Mouse (Mus musculus): ENCODE results near the gene Nr2f1.
A peak's percentile ranks its signal among the peaks of the same experiment; 100 is the strongest.

Nr2f1 gene

DNA sequence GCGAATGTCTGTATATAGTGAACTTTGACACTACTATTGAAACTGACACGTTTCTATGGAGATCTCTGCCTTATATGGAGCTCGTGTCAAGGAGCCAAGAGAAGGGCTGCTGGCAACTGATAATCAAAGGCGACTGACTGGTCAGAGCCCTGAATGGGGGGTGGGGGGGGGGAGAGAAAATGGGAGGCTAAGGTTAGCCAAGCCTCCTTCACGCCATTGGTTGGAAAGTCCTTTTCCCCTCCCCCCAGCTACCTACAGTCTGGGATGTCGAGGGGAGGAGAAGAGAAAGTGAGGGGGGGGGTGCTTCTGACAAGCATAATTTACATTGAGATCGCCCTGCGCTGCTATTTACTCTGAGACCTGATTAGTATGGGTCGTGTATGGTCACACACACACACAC is 850 bp upstream of the Nr2f1 start:
- DNase-seq (ENCODE audit: low spot score in 2 of 2): peak in 1 of 2 experiments; percentile 32

DNA sequence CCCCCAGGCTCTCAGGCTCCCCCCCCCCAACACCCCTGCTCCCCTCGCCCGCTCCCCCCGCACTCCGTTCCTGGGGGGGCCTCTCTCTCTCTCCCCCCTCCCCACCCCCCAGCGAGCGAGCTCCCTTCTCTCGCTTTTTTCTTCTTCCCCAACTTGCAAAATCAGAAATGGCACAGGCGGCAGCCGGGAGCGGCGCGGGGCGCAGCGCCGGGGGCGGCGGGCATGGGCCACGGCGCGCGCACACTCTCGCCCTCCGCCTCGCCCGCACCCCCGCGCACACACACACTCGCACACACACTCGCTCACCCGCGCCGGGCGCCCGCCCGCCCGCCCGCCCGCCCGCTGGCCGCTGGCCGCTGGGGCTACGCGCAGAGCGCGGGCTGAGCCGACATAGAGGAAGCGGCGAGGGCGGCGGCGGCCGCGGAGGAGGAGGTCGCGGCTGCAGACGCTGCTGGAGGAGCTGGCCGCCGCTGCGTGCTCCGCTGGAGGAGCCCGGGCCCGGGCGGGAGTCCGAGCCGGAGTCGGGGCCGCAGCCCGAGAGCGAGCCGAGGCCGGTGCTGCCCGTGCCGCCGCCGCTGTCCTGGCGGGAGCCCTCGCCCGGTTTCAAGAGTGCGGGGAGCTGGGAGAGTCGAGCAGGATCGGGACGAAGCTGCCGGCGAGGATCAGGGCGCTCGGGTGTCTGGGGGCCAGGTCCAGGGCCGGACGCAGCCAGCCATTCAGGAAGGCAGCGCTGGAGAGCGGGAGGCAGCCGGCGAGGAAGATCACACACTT is 501 bp downstream of the Nr2f1 start:
- peak; percentile 28 to 29 for DNase-seq (ENCODE audit: low spot score in 2 of 2)

DNA sequence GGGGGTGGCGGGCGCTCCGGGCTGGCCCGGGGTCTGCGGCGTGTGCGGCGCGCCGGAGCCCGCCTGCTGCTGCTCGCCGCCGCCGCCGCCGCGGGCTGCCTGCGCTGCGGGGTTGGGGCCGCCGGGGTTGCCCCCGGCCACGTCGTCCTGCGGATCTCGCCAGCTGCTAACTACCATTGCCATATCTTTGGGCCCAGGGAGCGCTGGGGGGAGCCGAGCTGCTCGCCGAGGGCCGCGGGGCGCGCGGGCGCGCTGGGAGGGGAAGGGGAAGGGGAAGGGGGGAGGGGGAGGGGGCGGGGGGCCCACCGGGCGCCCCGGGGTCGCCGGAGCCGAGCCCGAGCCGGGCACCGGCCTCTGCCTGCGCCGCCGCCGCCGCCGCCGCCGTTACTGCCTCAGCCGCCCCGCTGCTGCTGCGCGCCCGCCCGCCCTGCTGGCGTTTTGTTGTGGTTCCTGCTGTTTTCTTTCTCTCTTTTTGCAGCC is 1.1 kb downstream of the Nr2f1 start:
- DNase-seq (ENCODE audit: low spot score in 2 of 2): no peak

DNA sequence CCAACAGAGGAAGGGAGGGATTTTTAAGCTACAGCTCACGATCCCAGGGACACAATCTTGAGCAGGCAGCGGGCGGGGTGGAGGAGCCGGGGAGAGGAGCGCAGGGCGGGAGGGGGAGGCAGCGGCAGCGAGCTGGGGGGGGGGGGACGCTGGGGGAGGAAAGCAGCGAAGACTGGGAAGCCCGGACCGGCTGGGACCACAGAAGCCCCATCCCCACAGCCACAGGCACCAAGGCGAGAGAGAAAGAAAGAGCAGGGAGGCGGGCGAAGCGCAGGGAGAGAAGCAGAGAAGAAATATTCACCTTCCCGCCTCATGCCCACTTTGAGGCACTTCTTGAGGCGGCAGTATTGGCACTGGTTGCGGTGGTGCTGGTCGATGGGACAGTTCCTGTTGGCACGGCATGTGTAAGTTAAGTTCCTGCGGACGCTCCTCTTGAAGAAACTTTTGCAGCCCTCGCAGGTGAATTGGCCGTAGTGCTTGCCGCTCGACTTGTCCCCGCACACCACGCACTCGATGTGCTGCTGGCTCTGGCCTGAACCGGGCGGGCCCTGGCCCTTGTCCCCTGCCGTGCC is 1.7 kb downstream of the Nr2f1 start:
- DNase-seq (ENCODE audit: low spot score in 2 of 2): peak in 1 of 2 experiments; percentile 29

DNA sequence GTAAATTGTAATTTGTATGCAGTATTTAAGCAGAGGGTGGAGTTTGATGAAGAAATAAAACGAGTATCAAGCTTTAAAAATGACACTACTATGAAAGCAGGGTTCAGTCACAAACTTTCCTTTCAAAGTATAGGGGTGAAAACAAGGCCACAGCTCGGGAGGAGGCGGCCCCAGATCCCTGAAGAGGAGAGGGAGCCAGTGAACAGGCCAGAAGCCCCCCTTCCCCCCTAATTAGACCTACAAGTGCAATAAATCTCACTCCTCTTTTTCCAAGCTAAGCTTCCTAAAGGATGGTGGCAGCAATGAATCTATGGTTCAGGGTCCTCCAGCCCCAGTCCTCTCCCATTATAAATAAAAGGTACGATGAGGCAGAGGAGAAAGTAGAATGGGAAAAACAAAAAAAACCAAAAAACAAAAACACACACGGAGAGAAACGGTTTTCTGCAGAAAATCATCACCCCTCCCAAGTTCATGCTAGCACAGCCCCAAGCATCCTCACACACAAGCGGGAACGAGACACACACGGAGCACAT is 2.2 kb downstream of the Nr2f1 start:
- no peak for DNase-seq (ENCODE audit: low spot score in 2 of 2)

DNA sequence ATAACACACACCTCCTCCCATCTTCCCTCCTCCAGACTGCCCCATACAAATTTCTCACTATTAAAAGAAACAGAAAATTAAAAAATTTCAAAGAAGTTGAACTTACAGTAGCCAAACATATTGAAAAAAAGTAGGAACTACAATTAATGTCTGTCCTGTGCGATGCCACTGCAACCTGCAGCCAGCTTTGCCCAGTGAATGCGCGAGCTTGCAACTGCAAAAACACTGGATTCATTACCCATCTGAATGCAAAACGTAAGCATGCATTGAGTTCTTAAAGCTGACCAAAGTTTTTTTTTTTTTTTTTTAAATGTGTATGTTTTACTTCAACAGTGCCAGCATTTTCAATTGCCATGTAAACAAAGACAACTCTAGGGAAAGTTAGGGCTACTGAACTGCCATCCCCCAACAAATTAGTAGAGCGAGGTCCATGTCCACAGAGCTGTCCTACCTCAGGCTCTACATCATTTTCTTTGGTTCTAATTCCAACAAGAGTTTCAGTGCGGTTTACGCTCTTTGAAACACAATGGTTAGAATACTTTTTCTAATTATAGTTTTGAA is 3.2 kb downstream of the Nr2f1 start:
- DNase-seq (ENCODE audit: low spot score in 2 of 2): no peak

DNA sequence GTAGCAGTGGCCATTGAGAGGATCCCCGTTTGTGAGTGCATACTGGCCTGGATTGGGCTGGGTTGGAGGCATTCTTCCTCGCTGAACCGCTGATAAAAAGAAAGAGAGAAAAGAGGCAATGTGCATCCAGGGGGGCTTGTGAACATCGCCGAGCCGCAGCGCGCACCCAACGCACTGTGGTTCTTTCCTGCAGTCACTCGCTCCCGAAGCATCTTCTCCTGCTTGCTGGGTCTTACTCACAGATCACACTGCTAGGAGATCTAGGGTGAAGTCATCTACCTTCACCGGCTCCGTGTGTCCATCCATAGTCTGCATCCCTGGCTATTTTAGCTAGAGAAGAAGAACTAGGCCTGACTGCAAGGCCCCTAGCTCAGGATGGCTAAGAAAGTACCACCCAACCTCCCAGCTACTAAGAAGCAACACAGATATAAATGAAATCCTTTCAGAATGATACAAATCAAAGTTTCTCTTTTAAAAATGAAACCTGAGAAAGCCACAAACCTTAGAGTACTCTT is 3.9 kb downstream of the Nr2f1 start:
- DNase-seq (ENCODE audit: low spot score in 2 of 2): no peak

DNA sequence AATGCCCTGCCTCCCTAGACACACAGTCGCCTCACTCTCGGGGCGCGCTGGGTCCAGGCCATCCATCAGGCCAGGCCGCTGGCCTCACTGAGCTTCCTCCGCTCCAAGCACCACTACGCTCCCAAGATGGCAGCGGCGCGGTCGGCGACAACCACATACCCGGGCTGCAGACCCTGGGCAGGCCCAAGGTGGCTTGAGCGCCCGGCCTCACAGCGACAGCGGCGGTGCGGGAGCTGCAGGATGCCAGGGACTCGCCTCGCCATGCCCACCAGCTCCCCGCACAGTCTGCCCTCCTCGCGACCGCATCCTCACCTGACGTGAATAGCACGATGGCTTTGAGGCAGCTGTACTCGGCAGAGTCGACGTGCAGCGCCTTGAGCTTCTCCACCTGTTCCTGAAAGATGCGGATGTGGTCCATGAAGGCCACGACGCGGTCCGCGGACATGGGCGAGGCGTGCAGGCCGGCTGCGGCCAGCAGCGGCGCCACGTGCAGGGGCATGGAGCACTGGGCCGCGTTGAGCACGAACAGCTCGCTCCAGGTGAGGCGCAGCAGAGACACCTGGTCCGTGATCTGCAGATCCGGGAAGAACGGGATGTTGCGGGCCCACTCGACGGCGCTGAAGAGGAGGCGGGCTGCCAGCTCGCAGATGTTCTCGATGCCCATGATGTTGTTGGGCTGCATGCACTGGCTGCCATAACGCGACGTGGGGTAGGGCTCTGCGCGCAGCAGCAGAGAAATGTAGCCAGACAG is 4.5 kb downstream of the Nr2f1 start:
- DNase-seq (ENCODE audit: low spot score in 2 of 2): no peak

DNA sequence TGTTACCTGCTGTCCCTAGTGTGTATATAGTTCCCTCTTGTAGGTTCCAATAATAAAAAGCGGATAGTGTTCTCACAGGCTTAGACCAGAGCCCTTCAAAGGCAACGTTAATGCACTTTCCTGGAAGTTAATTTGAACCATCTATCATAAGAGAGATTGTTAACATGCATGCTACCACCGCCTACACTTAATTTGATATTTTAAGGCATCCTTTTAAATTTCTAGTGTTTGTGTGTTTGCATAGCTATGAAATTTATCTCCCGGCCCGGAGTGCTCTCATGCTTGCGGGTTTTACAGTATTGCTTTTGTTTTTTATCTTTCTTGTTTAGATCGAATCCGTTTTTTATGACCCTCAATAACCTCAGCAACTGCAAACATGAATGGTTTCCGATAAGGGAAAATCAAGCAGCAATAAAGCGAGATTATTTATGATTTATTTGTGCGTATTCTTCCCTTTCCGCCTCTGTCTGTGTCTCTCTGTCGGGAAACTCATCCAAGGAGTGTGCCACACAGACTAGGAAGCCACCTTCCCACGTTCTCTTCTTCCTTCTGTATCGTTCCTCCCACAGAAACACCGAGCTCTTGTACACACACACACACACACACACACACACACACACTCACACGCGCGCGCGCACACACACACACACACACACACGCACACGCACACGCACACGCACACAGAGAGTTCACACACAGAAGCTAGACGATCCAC is 5.3 kb downstream of the Nr2f1 start:
- no peak for DNase-seq (ENCODE audit: low spot score in 2 of 2)

DNA sequence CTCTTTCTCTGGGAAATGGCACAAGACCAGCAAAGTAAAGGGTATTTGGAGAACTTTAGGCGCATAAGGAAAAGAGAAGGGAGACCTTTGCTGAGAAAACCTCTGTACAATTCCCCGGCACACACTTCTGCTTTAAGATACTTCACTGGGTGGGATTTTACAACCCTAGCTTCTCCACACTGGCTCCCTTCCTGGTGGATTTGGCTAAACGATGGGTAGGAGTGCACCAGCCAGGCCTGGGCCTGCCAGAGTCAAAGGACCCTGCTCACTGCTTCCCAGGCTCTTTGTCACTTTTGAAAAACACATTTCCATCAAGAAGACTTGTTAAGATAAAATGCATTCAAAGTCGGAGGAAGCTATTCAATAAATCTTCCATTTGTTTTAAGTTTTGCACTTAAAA is 6.3 kb downstream of the Nr2f1 start:
- no peak for DNase-seq (ENCODE audit: low spot score in 2 of 2)

DNA sequence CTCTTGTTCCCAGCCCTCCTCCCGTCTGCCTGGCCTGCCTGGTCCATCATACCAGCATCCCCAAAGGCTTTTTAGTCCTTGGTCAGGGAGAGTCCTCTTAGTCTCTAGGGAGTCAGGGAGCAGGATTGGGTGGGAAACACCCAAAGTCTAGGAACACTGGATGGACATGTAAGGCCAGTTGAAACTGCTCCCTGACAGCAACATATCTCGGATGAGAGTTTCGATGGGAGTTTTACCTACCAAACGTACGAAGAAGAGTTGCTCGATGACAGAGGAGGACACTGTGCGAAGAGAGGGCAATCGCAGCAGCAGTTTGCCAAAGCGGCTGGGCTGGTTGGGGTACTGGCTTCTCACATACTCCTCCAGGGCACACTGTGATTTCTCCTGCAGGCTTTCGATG is 10.0 kb downstream of the Nr2f1 start:
- DNase-seq (ENCODE audit: low spot score in 2 of 2): no peak

DNA sequence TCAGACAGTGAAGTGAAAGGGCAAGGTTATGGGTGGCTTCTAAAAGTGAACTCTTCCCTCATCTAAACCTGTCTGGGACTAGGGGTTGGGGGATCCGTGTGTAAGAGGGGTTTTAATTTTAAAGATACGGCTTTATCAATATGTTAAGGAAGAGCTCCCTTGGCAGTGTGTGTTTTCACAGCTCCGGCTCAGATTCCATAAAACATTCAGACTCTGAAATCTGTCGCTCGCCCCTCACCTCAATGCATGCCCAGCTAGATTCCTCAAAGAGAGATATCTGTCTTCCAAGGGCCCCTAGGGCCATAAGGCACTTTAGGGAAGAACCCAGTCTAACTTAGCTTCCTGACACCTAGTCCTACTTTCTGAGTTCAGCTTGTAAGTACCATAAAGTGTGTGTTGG is 11.7 kb downstream of the Nr2f1 start:
- no peak for DNase-seq (ENCODE audit: low spot score in 2 of 2)

DNA sequence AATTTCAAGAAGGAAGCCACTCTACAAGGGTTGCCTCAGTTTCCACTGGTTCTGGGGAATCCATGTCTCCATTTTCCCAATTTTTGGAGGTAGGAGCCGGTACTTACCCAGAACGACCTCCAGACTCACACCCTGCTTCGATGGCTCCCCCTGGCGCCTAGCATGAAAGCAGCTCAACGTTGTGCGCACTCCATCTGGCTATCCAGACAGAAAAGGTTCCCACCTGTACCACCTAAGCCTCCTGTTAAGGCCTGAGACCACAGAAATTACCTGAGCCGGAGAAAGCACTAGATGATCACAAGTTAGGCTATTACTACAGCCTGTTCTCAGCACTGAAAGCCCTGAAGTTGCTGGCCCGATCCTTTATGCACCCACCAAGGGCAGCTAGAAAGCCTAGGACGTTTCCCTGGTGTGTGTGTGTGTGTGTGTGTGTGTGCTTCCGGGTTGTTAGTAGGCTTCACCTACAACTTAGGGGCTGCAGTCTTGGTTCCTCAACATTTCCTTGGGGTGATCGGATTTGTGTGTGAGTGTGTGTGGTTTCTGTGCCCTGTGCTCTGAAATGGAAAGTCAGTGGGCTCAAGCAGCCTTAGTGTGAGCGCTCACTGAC is 13.1 kb downstream of the Nr2f1 start:
- DNase-seq (ENCODE audit: low spot score in 2 of 2): no peak

DNA sequence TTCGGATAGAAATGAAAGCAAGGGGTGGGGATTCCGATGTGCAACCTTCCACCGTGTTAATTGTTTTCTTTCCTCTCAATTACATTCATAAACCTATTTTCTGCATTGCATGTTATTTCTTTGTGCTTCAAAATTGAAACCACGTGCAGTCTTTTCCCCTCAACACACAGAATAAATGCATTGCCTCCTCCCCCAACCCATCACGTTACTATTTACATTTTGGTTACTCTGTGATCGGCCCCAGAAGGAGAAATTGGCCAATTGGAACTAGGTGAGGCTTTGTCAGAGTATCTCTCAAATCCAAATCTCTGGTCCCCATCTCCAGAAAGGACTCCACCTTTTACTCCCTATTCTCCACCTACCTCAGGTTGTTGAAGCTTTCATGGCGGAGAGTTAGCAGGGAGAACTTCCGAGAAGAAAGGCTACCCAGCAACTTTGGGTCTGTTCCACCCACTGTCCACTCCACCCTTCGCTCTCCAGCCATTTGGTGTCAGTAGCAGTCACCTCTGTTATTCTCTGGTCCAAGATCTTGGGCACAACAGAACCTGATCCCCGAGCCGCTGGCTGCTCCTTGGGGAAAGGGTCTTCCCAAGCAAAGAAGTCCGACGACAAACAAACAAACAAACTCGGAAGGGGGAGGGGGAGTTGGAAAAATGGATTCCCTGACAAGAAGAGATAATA is 14.6 kb downstream of the Nr2f1 start:
- no peak for DNase-seq (ENCODE audit: low spot score in 2 of 2)

DNA sequence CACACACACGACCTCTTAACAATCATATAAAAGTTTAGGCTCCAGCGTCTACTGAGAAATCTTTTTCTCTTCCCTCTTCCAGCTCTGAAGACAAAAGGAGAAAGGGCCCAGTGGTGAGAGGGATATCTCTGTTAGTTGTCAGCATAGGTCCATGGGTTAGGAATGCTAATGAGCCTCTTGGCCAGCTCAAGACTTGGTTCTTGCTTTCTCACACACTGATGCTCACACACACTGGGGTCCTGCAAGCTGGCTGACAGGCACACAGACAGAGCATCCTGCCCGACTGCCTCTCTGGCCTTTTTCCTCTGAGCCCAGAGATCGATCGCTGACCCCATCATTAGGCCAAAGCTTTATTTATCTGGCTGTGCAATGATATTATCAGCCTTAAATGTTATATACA is 15.6 kb downstream of the Nr2f1 start:
- no peak for DNase-seq (ENCODE audit: low spot score in 2 of 2)

DNA sequence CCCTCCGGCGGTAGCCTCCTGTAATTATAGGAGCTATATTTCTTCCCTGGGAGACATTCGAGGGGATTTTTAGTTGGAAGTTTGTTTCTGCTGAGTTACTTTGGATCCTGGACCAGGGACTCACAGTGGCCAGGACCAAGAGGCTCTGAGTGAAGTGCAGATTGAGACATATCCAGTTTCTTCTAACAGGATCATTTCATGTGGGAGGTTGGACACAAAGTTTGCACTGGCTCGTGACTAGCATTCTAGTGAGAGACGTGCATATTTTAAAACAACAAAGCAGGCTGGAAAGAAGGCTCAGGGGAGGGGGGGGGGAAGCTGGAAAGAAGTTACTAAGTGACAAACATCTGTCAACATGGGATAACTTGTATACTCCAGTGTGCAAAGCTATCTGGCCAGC is 16.6 kb downstream of the Nr2f1 start:
- no peak for DNase-seq (ENCODE audit: low spot score in 2 of 2)

DNA sequence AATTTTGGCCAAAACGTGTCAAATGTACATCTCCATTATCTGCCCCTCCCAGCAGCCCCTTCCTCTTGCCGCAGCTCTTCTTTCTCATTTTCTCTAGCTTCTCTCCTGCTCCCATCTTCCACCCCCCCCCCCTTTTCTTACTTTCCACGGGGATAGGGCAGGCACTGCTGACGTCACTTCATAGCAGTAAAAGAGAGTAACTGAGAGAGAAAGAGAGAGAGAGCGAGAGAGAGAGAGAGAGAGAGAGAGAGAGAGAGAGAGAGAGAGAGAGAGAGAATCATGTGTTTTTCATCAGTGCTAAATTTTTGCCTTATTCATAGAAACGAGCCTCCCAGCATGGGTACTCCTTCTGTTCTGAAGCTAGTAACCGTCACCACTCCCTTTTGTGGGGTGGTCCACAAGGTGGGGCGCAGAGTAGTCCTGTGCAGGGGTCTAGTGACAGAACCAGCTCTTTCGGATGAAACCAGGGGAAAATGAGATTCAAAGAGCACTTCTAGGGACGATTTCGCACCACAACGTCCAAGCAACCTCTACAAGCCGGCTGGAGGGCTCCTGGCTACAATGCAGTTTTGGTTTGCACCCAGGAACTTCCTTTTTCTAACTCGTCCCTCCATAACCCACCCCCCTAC is 17.5 kb downstream of the Nr2f1 start:
- DNase-seq (ENCODE audit: low spot score in 2 of 2): no peak

DNA sequence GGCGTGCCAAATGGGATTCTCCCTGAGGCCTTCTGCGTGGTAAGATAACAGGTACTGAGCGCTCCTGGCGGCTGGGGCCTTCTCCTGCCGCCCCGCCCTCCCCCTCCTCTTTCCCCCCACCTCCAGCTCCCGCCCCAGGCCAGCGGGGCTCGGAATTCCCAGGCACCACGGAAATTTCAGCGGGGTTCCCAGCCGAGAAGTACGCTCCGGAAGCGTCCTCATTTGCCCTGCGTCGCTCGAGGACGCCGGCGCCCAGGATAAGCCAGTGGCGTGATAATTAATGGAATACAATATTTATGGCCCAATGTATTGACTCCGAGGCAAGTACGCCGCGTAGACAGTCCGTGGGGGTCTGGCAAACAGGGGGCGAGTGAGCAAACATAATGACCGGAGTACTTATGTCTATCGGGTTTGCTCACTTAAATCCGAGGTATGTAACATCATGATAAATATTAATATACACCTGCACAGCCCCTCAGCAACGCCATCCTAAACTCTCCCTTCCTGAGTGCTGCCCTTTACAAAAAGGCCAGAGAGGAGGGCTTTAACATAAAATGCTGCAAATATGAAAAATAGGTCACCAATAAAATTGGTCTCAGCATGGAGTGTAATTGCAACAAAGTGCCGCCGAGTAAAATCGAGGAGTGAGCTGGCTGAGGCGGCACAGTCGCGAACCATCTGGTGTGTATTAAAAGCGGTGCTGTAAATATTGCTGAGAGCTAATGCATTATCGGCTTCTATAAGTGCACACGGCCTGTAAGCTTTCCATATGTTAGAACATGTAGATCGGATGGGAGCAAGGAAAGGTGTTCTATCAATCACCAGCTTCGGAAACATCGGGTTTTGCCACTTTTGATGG is 18.3 kb downstream of the Nr2f1 start:
- DNase-seq (ENCODE audit: low spot score in 2 of 2): no peak

DNA sequence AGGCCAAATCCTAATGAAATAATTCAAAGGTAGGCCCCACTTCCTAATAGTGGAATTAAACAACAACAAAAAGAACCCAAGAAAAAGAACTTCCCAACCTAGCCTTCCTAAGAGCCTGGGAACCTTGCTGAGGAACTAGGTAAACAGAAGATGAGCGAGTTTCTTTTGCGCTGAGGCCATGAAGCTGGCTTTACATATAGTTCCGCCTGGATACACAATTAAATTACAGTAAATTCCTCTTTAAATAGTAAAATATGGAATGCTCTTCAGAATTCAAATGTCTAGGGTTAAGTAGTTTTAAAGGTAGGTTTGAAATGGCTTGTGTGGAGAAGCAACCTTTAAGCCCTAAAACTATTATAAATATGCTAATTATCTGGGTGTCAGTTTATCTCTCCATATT is 19.3 kb downstream of the Nr2f1 start:
- DNase-seq (ENCODE audit: low spot score in 2 of 2): no peak
